Mouse (Mus musculus): ENCODE data around the gene Fam110a. TPM values are rescaled to one million over a fixed set of nuclear protein-coding genes. Genes with fewer than 3 reads are reported as not detected.

Fam110a gene
- polyA plus RNA-seq (2015; fragmentation: Nextera tagmentation; extraction: Ambion mirVana) = 34.8 and 36.3 TPM in 2 replicates

DNA sequence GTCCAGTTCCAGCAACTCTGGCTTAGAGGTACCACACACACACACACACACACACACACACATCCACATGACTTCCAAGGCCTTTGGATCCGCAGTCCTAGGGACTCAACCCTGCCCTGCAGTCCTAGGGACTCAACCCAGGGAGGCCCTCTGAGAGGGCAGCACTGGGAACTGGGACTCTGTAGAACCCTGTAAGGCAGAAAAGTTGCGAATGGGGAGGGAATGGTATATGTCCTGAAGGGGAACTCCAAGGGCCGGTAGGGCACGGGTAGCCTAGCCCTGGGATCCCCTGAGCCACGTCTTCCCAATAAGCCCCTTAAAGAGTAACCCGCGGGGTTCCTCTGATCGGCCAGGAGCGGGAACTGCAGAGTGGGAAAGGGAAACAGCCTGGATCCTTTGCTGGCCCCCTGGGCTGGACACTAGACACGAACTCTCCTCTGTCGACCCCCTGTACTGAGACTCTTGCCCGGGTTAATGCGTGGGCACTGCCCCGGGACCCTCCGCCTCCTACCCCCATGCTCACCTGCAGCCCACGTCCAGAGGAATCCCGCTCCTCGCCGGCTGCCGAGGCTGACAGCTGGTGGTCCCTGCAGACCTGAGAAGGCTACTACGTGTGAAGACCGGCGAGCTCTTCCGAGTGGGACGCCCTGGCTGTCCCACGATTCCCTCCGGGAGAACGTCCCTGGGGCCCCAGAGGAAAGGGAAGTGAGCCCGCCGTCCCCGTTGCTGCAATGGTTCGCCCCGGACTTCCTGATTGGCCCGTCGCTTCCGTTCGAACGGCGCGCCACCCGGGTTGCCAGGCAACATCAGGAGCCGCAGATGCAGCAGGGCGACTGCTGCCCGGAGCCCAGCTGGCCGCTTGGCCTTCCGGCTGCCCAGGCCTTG, at the start of gene Fam110a:
Fam110a (minus strand) TSS at position 750 of the 885 bp plus-strand sequence.
- Histone ChIP-seq H3K27me3 (replicated peaks; ENCODE audit: insufficient read depth, low read length) (no peaks in the 10 kb centered on the region), H3K4me1 (ENCODE audit: insufficient read depth, low read depth, low read length) (peaks cover 24% of the 10 kb centered on the region; the same call in 1 of the 2 replicates), H3K4me3 (ENCODE audit: low read depth, low read length) (peak within 1 kb of the TSS; percentile 61), H3K4me2 (replicated peaks; ENCODE audit: low read depth, low read length) (peak within 1 kb of the TSS; percentile 90), H3K9ac (replicated peaks; ENCODE audit: low read depth) (peak within 1 kb of the TSS; percentile 59), H3K27ac (ENCODE audit: low read length) (peak within 1 kb of the TSS; percentile 77), H3K36me3 (ENCODE audit: insufficient read depth, low read length) (no peaks in the 10 kb centered on the region), H3K9me3 (ENCODE audit: low read length) (no peaks in the 10 kb centered on the region)
- DNase-seq (ENCODE audit: low spot score) = peak; percentile 96
- under 1% methylated on average over 44 of the region's 46 CpGs for WGBS
- peak; percentile 95 for ATAC-seq
- TF ChIP-seq CTCF (IDR thresholded peaks at IDR 0.05) (no peak), EP300 (IDR thresholded peaks at IDR 0.05) (peak; percentile 73)

DNA sequence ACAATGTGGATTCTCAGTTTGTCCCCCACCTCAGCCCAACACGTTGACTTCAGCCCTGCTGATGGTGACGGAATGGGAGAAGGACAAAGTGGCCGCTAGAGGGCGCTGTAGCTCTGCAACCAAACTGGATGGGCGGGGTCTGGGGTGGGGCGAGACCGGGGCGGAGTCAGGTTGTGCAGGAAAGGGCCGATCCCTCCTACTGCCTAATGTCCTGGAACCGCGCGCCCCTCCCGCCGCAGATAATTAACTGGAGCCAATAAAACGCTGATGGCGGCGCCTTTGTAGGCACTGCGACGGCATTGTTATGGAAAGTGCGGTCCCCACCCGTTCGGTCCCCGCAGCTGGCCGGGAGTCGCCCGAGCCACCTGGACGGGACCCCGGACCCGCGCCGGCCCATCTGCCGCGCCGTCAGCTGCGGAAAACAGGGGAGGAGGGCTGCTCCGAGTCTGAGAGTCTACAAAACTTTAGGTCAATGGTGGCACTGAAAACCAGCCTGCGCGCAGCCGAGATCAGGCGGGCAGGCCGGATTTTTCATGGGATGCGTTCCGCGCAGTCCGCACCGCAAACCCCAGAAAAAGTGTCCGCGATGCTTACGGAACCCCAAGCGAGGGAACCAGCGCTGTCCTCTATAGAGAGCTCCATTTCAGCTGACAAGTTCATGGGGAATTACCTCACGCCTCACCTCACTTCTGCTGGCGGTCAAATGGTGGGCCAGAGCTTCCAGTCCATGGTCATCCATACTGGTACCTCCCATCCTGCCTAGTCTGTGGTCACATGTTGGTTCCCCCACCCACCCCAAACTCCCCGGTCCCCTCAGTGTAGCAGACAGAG, 49.4 kb upstream of the Fam110a start:
- Histone ChIP-seq H3K4me1 (ENCODE audit: insufficient read depth, low read depth, low read length) (no peaks in the 10 kb centered on the region), H3K36me3 (ENCODE audit: insufficient read depth, low read length) (no peaks in the 10 kb centered on the region), H3K27me3 (replicated peaks; ENCODE audit: insufficient read depth, low read length) (0 out of 2 replicates have a peak, but pooled peaks cover 4% of the 10 kb centered on the region), H3K4me2 (replicated peaks; ENCODE audit: low read depth, low read length) (peak overlapping the region; percentile 97), H3K9ac (replicated peaks; ENCODE audit: low read depth) (no peak overlapping the region; the same call in 1 of the 2 replicates), H3K9me3 (ENCODE audit: low read length) (no peaks in the 10 kb centered on the region), H3K4me3 (ENCODE audit: low read depth, low read length) (peak overlapping the region; percentile 54), H3K27ac (ENCODE audit: low read length) (no peak overlapping the region)
- DNase-seq (ENCODE audit: low spot score) (peak; percentile 97), ATAC-seq (peak; percentile 96)
- 3% methylated on average over 51 of the region's 54 CpGs for WGBS
- TF ChIP-seq EP300 (IDR thresholded peaks at IDR 0.05) (no peak), CTCF (IDR thresholded peaks at IDR 0.05) (peak; percentile 94)

DNA sequence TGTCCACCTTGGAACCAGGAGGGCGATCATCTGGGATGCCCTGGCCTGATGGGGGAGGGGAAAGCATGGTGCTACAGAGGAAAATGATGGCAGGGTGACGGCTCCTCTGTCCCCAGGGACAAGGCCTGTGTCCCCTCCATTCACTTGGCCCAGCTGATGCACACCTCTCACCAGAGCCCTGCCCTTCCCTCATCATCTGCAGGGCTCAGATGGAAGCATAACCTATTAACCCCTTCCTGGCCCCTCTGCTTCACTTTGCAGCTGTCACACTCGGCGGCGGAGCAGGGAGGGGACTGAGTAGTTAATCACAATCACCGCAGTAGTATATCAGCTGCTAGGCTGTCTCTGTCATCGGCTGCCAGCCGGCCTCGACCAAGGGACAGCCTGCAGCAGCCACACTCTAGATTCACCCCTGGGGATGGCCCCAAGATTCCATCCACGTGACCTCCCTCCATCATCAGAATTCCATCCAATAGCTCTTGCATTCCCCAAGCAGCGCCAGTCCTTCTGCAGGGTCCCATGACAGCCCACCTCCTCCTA, 44.9 kb upstream of the Fam110a start:
- TF ChIP-seq EP300 (IDR thresholded peaks at IDR 0.05) = no peak
- TF ChIP-seq CTCF (IDR thresholded peaks at IDR 0.05) = no peak

DNA sequence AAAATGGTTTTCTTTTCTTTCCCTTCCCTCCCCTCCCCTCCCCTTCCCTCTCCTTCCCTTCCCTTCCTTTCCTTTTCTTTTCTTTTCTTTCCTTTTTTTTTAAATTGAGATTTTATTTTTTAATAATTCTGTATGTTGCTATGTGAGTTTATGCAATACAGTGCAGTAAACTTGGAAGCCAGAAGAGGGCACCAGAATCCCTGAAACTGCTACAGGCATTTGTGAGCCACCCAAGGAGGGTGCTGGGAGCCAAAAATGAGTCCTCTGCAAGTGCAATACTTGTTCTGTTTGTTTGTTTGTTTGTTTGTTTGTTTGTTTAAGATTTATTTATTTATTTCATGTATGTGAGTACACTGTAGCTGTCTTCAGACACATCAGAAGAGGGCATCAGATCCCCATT, 42.0 kb upstream of the Fam110a start:
- H3K4me2 ChIP-seq (replicated peaks; ENCODE audit: low read depth, low read length) = no peak overlapping the region
- no peak for ATAC-seq
- H3K4me1 ChIP-seq (ENCODE audit: insufficient read depth, low read depth, low read length) = no peaks in the 10 kb centered on the region
- H3K9ac ChIP-seq (replicated peaks; ENCODE audit: low read depth) = no peak overlapping the region
- H3K27ac ChIP-seq (ENCODE audit: low read length) = no peak overlapping the region
- H3K36me3 ChIP-seq (ENCODE audit: insufficient read depth, low read length) = no peaks in the 10 kb centered on the region
- TF ChIP-seq EP300 (IDR thresholded peaks at IDR 0.05) (no peak), CTCF (IDR thresholded peaks at IDR 0.05) (peak; percentile 26; the same call in 1 of the 2 replicates)
- no peaks in the 10 kb centered on the region for H3K9me3 ChIP-seq (ENCODE audit: low read length)
- no peak for DNase-seq (ENCODE audit: low spot score)
- H3K27me3 ChIP-seq (replicated peaks; ENCODE audit: insufficient read depth, low read length) = no peaks in the 10 kb centered on the region
- H3K4me3 ChIP-seq (ENCODE audit: low read depth, low read length) = no peak overlapping the region

More for the DNA sequence above, 44.9 kb upstream of the Fam110a start:
- H3K27ac ChIP-seq (ENCODE audit: low read length) = no peak overlapping the region
- H3K9ac ChIP-seq (replicated peaks; ENCODE audit: low read depth) = no peak overlapping the region
- H3K4me2 ChIP-seq (replicated peaks; ENCODE audit: low read depth, low read length) = no peak overlapping the region
- no peaks in the 10 kb centered on the region for H3K9me3 ChIP-seq (ENCODE audit: low read length)
- WGBS = 40% methylated on average over 11 of the region's 11 CpGs
- DNase-seq (ENCODE audit: low spot score) (no peak), ATAC-seq (no peak)
- no peaks in the 10 kb centered on the region for H3K4me1 ChIP-seq (ENCODE audit: insufficient read depth, low read depth, low read length)
- no peak overlapping the region for H3K4me3 ChIP-seq (ENCODE audit: low read depth, low read length)
- 0 out of 2 replicates have a peak, but pooled peaks cover 4% of the 10 kb centered on the region for H3K27me3 ChIP-seq (replicated peaks; ENCODE audit: insufficient read depth, low read length)
- no peaks in the 10 kb centered on the region for H3K36me3 ChIP-seq (ENCODE audit: insufficient read depth, low read length)

GRCm38 (mm10) chr2:152020255-152020654, 40.2 kb upstream of the Fam110a start:
- peak; percentile 41 for DNase-seq (ENCODE audit: low spot score)
- Histone ChIP-seq H3K9me3 (ENCODE audit: low read length) (no peaks in the 10 kb centered on the region), H3K27ac (ENCODE audit: low read length) (no peak overlapping the region), H3K27me3 (replicated peaks; ENCODE audit: insufficient read depth, low read length) (no peaks in the 10 kb centered on the region), H3K9ac (replicated peaks; ENCODE audit: low read depth) (no peak overlapping the region), H3K4me3 (ENCODE audit: low read depth, low read length) (no peak overlapping the region), H3K36me3 (ENCODE audit: insufficient read depth, low read length) (no peaks in the 10 kb centered on the region), H3K4me1 (ENCODE audit: insufficient read depth, low read depth, low read length) (no peaks in the 10 kb centered on the region), H3K4me2 (replicated peaks; ENCODE audit: low read depth, low read length) (no peak overlapping the region)
- no peak for TF ChIP-seq EP300 (IDR thresholded peaks at IDR 0.05)
- TF ChIP-seq CTCF (IDR thresholded peaks at IDR 0.05) = peak; percentile 79
- 21% methylated on average over 6 of the region's 6 CpGs for WGBS
- no peak for ATAC-seq

GRCm38 (mm10) chr2:152016666-152017065, 36.6 kb upstream of the Fam110a start:
- peak; percentile 34; the same call in 1 of the 2 replicates for ATAC-seq
- DNase-seq (ENCODE audit: low spot score) = no peak
- WGBS = 60% methylated on average over 9 of the region's 9 CpGs

More at GRCm38 (mm10) chr2:152016666-152017065, 36.6 kb upstream of the Fam110a start:
- H3K4me2 ChIP-seq (replicated peaks; ENCODE audit: low read depth, low read length) = no peak overlapping the region
- no peaks in the 10 kb centered on the region for H3K36me3 ChIP-seq (ENCODE audit: insufficient read depth, low read length)
- no peak overlapping the region for H3K9ac ChIP-seq (replicated peaks; ENCODE audit: low read depth)
- no peaks in the 10 kb centered on the region for H3K9me3 ChIP-seq (ENCODE audit: low read length)
- no peaks in the 10 kb centered on the region for H3K4me1 ChIP-seq (ENCODE audit: insufficient read depth, low read depth, low read length)
- no peak overlapping the region for H3K4me3 ChIP-seq (ENCODE audit: low read depth, low read length)
- H3K27me3 ChIP-seq (replicated peaks; ENCODE audit: insufficient read depth, low read length) = no peaks in the 10 kb centered on the region
- H3K27ac ChIP-seq (ENCODE audit: low read length) = no peak overlapping the region
- TF ChIP-seq EP300 (IDR thresholded peaks at IDR 0.05) (no peak), CTCF (IDR thresholded peaks at IDR 0.05) (no peak)
